Mouse (Mus musculus): ENCODE results near the gene Gm28308.

- TF ChIP-seq GATA1 (IDR thresholded peaks at IDR 0.05; ENCODE audit: low read length) (no peak), TAL1 (IDR thresholded peaks at IDR 0.05; ENCODE audit: low read length) (no peak)
Measured at GRCm38 (mm10) chr6:52259081-52259790, 46.1 kb upstream of the Gm28308 start.
